Mouse (Mus musculus) skeletal muscle tissue, adult 2 months (tissue): ENCODE data around the gene Zdhhc24.

Experiments used
- DNase-seq: peaks from one replicate; pipeline ENCODE4 v3.0.0-alpha.2; 2012; ENCODE audit warnings: low read depth, low spot score

Gene Zdhhc24

DNA sequence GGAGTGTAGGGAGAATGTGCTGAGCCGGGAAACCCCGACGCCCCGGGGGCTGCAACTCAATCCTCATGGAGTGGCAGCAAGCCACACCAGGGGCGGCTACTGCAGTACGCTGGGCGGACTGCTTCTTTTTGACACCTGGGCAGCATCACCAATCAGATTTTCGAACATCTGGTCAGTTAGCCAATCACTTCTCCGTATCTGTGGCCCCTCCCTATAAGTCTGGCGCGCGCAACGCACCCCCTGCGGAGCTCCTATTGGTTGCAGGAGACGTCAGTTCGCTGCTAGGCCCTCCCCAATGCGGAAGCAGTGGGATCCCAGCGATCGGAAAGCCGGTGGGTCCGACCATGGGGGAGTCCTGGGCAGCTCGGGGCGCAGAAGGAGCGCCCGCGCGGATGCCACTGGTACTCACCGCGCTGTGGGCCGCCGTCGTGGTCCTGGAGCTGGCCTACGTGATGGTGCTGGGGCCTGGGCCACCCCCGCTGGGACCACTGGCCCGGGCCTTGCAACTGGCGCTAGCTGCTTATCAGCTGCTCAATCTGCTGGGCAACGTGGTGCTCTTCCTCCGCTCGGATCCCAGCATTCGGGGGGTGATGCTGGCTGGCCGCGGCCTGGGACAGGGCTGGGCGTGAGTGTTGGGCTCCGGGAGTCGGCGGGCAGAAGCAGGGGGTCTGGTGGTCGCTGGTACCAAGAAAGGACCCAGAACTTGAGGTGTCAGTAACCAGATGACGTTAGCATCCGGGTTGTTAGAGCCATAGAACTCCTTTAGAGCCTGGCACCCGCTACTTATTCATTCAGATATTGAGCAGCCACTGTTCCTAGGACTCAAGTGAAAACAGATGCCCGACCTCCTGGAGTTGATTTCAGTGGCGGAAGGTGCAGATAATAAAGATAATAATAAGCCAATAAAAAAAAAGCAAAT is at the start of gene Zdhhc24:
Zdhhc24 (plus strand) TSS at position 264 of the 919 bp plus-strand sequence.
- DNase-seq: peak; percentile 97

DNA sequence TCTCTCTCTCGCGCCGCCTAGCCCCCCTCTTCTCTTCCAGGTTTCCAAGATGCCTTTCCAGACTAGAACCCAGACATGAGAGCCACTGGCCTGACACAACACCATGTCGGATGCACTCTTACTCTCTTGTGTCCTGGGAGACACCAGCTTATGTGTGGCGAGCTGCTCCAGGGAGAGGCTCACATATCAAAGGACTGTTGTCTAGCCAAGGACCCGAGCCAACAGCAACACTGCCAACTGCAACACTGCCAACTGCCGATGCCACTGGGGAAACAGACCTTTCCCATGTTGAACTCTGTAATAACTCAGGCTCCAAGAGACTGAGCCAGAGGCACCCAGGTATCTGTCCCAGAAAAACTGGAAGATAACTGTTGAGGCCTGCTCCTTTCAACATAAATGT is 49.3 kb upstream of the Zdhhc24 start:
- peak; percentile 77 for DNase-seq

GRCm38 (mm10) chr19:4833977-4834376 is 44.5 kb upstream of the Zdhhc24 start:
- peak; percentile 79 for DNase-seq

DNA sequence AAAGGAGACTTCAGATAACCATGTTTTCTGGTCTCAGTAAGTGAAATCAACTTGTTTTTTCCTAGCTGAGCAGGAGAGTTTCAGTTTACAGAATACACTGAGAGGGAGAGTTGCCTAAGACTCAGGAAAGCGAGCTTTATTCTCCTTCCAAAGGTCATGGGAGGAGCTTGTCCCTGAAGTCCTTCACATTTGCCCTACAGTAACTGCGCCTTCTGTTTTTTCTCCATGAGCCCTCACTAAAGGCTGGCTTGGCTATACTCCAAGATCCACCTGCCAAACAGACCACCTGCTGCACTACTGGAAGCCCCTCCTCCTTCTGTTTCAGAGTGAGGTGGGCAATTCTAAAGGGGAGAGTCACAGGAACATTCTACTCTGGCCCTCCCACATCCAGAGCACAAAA is 42.4 kb upstream of the Zdhhc24 start:
- no peak for DNase-seq

- DNase-seq: no peak
These were observed 41.4 kb upstream of the Zdhhc24 start for GRCm38 (mm10) chr19:4837049-4837448.

- no peak for DNase-seq
These were observed 39.8 kb upstream of the Zdhhc24 start for GRCm38 (mm10) chr19:4838526-4839140.

GRCm38 (mm10) chr19:4839149-4839548 is 39.3 kb upstream of the Zdhhc24 start, which contains the start of the genes Ccs and Ccdc87:
Ccs (minus strand) TSS chr19:4839332.
Ccdc87 (plus strand) TSS chr19:4839366.
- DNase-seq: peak; percentile 96

GRCm38 (mm10) chr19:4840848-4841247 is 37.6 kb upstream of the Zdhhc24 start:
- no peak for DNase-seq

GRCm38 (mm10) chr19:4842611-4843010 is 35.9 kb upstream of the Zdhhc24 start:
- DNase-seq: no peak

DNA sequence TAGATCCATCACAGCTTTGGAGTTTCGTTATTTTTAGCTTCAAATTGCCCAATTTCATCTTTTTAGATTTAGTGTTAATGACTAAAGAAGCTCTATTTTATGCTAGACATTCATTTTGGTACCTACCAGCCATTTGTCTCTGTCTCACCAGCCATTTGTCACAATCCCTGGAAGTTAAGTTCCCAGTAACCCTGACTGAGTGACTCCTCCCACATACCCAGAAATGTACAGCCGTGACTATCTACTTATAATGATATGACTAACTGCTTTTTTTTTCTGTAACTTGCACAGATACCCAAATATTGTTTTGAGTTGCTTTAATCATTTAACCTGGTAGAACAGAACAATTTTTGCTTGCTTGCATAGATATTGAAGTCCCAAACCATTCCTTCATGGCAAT is 32.6 kb upstream of the Zdhhc24 start:
- DNase-seq: no peak

DNA sequence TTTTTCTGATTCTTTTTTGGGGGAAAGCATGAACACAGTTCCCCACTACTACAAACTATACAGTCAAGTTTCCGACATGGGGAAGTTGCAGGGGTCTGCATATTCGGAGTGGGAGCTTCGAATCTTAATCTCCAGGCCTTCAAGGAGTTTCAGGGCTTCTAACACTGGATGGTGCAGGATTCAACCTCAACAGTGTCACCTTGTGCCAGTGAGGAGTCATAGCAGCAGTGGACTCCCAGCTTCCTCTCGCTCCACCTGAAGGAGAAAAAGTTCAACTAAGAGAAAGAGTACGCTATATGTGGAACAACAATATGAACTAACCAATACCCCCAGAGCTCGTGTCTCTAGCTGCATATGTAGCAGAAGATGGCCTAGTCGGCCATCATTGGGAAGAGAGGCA is 31.0 kb upstream of the Zdhhc24 start:
- no peak for DNase-seq

DNA sequence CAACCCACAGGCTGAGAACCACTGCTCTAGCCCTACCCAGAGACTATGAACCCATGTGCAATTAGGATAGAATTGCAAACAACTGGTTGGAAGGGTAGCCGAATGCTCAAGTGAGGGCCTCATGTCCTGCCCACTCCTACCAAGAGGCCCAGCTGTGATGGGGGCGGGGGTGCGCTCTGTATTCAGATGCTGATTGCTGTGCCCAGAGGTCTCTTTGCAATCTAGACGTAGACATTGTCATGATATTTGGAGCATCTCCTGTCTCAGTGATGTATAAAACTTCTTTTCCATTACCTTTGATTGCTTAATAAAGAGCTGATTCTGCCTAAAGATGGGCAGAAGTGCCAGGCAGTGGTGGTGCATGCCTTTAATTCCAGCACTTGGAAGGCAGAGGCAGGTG is 28.7 kb upstream of the Zdhhc24 start:
- no peak for DNase-seq

GRCm38 (mm10) chr19:4850281-4850680 is 28.2 kb upstream of the Zdhhc24 start:
- DNase-seq: no peak

GRCm38 (mm10) chr19:4854552-4855469 is 23.7 kb upstream of the Zdhhc24 start, which contains the start of gene Ctsf:
Ctsf (plus strand) TSS chr19:4855130.
- peak; percentile 91 for DNase-seq

DNA sequence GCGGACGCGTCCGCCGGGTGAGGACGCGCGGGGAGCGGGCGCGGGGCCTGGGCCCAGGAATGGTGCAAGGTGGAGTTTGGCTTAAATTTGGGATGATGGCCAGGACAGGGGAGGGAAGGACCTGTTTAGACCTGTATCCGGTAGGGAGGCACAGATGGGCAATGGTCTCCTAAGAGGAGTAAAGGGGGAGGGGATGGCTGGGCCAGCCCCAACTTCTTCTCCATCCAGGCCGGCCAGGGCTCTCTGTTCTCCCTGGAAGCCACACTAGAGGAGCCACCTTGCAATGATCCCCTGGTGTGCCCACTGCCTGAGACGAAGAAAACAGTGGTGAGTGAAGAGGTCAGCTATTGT is 23.0 kb upstream of the Zdhhc24 start:
- DNase-seq: no peak

DNA sequence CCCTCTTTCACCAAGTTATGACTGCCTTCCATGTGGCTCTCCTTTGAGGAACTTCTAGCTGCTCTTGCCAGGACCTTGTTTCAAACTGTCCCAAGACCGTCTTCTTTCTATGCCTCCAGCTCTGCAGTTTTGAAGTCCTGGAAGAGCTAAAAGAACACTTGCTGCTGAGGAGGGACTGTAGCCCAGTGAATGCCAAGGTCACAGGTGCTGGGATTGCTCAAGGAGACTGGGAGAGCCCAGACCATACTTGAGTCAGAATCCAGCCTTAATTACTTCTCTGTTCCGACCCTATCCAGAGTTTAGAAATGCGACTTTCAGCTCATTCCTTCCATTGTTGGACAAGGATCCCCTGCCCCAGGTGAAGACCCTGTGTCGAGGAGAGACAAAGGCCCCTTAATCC is 22.5 kb upstream of the Zdhhc24 start:
- DNase-seq: no peak

DNA sequence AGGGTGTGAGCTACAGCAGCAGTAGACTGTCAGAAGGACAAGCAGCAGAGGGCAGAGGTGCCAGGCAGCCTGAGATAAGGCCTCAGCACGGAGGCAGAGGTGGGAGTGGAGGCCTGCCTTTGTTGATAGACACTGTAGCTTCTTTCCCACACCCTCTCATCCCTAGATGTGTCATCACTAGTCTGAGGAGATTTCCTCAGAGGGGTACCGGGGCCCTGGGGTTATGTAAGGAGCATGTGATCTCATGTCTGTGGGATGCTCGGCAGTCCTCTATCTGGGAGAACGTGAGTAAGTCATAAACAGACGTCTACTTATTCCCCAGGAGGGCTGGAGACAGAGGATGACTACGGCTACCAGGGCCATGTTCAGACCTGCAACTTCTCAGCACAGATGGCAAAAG is 19.4 kb upstream of the Zdhhc24 start:
- DNase-seq: no peak

GRCm38 (mm10) chr19:4863048-4863447 is 15.4 kb upstream of the Zdhhc24 start:
- DNase-seq: no peak

- DNase-seq: peak; percentile 77
These were observed 13.3 kb upstream of the Zdhhc24 start for GRCm38 (mm10) chr19:4865147-4865546.

DNA sequence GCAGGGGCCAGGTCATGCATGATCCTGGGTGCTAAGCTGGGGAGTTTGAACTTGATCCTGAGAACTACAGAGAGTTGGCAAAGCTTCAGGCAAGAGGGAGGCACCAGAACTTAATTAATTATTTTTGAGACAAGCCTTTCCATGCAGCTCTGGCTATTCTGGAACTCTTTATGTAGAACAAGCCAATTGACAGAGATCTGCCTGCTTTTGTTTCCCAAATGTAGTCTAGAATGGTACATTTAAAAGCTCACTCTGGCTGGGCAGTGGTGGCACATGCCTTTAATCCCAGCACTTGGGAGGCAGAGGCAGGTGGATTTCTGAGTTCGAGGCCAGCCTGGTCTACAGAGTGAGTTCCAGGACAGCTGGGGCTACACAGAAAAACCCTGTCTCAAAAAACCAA is 3.9 kb upstream of the Zdhhc24 start:
- DNase-seq: peak; percentile 73

- DNase-seq: peak; percentile 90
These were observed 2.2 kb upstream of the Zdhhc24 start for GRCm38 (mm10) chr19:4876241-4876640.

- DNase-seq: peak; percentile 93
These were observed 1.7 kb upstream of the Zdhhc24 start for GRCm38 (mm10) chr19:4876755-4877154.
